Mouse (Mus musculus): ENCODE measurements around the gene Ggps1. TPM values are rescaled to one million over a fixed set of nuclear protein-coding genes. Genes with fewer than 3 reads are reported as not detected.

The Ggps1 gene
- 17.2 and 17.4 TPM in 2 replicates for polyA plus RNA-seq (2012; rRNA removed; ENCODE audit: low replicate concordance)

GRCm38 (mm10) chr13:14063013-14063941 lies at the start of gene Ggps1, which contains the start of gene Arid4b:
TSS of gene Ggps1 (minus strand) at chr13:14063488.
TSS of gene Arid4b (plus strand) at chr13:14063232.

GRCm38 (mm10) chr13:14039292-14039965 lies 23.9 kb downstream of the Ggps1 start, which contains the start of gene Tbce:
TSS of gene Tbce (minus strand) at chr13:14039638.

Other genes with a start within 250 kb of the Ggps1 start
- 9.2 and 84.1 TPM in 2 replicates for gene B3galnt2, start 109.0 kb downstream of the Ggps1 start, polyA plus RNA-seq (2012; rRNA removed; ENCODE audit: low replicate concordance)
- gene Tbce, start 23.9 kb downstream of the Ggps1 start, polyA plus RNA-seq (2012; rRNA removed; ENCODE audit: low replicate concordance): 24.4 and 29.5 TPM in 2 replicates
- 5.3 and 7.9 TPM in 2 replicates for gene Arid4b, start 256 bp downstream of the Ggps1 start, polyA plus RNA-seq (2012; rRNA removed; ENCODE audit: low replicate concordance)

Data from subcutaneous adipose tissue, adult 2 months (tissue).